Mouse (Mus musculus) cerebellum, postnatal 36 days (tissue): ENCODE measurements around the gene Dnmt1.
A peak's percentile ranks its signal among the peaks of the same experiment; 100 is the strongest.

ENCODE experiments used
- DNase-seq, 2 experiments: peaks; one replicate each; pipeline ENCODE4 v3.0.0; 2021 to 2022; ENCODE audit warnings: mixed read lengths in 2 of 2

Dnmt1 gene

DNA sequence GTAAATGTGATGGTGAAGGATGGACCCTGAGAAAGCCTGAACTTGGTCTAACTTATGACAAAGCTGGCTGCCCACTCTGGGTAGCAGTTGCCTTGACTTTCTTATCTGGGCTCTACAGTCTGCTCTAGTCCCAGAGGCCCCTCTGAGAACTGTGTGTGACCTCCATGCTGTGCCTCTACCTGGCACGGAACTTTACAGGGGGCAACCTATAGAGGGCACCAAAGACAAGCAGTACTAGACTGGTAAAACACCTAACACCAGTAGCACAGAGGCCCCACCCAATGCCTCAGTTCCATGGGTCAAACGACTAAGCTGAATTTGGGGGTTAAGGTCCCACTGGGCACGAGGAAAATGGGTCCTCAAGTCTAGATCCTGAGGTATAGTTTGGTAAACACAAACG, 43.5 kb downstream of the Dnmt1 start:
- DNase-seq: no peak

DNA sequence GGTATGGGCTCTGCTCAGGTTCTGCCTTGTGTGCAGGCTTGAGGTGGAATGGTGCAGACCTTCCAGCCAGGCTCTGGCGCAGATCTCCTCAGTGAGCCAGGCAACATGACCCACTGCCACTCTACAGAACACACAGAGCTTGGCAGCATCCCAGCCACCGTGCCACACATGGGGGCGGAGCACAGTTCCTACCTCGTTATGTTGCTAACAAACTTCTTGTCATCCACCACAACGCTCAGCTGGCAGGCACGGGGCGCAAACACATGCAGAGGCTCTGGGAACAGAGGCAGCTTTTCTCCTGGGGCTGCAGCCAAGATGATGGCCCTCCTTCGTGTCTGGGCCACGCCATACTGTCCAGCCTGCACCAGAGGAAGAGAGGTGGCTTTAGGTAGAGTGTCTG, 49.7 kb downstream of the Dnmt1 start:
- no peak for DNase-seq

GRCm38 (mm10) chr9:20902174-20902491, 57.6 kb downstream of the Dnmt1 start:
- no peak for DNase-seq

- peak in 1 of 2 experiments; percentile 26 for DNase-seq
These were observed 58.1 kb downstream of the Dnmt1 start for GRCm38 (mm10) chr9:20901466-20902173.

GRCm38 (mm10) chr9:20898511-20899073, 61.1 kb downstream of the Dnmt1 start, which contains the start of gene Eif3g:
Eif3g (minus strand) TSS chr9:20898623.
- peak; percentile 83 to 85 for DNase-seq

DNA sequence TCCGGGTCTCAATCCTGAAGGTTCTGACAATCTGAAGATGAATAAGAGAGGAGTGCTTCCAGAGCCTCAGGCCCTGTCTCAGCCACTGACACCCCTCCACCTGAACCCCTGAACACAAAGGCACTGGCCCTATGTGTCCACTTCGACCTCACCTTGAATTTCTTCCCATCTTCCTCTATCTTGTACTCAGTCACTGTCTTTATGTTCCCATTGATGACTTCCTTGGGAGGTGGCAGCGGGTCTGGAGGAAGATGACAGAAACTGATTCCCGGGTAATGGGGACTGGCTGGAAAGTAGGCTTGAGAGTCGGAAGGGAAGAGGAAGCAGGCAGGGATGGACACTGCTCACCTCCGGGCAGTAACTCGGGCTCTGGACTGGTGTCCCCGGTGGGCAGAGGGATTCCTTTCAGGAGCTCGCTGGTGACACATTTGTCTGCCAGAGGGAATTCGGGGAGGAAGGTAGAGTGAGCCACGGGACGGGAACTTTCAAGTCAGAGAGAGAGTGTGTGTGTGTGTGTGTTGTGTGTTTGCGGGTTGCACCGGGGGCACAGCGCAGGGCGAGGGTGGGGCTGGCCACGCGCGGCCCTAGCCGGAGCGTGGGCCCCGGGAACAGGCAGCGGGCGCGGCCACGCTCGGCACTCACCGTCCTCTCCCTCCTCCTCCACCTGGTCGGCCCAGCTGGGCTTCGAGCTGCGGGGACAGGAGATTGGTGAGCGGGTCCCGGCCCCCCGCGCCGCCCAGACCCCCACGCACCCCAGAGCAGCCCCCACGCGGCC, 61.8 kb downstream of the Dnmt1 start:
- no peak for DNase-seq

GRCm38 (mm10) chr9:20895382-20895781, 64.3 kb downstream of the Dnmt1 start:
- no peak for DNase-seq

GRCm38 (mm10) chr9:20894629-20895028, 65.1 kb downstream of the Dnmt1 start:
- no peak for DNase-seq

GRCm38 (mm10) chr9:20893590-20894343, 65.9 kb downstream of the Dnmt1 start:
- no peak for DNase-seq

DNA sequence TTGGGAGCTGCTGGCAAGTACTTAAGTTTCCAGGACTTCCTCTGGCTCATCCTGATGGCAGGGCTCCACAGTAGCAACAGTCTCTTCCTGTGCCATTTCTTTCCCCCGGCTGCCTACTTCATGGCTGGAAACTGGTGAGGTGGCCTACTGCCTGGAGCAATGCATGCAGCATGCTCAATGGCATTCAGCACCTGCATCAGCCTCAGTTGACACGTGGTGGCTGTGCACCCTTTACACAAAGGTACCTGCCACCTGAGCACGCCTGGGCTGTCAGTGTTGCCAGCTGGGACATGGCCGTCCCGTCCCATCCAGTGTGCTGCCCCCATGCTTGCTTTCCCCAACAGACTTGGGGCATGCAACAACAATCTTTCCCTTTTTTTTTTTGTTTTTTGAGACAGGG, 66.6 kb downstream of the Dnmt1 start:
- DNase-seq: no peak

DNA sequence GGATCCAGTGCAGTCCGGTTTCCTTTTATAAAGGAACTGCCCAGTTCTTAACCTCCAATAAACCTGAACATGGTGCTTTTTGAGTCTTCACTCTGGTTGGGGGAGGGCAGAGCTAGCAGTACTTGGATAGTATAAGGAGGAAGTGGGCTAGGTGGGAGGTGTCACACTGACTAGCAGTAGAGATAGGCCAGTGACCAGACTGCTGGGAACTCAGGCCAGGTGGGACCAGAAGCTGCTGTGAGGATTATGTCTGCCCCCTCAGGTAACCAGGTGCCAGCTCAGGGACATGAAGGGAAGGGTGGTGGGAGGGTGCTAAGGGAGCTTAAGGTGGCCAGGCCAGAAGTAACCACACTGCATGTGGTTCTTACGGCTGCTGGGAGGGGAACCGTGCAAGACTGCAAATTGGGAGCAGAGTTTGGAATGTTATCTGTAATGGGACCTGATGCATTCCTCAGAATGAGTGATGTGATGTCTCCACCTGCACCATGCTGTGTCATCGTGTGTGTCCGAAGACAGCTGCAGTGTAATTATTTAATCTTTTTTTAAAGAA, 67.5 kb downstream of the Dnmt1 start:
- no peak for DNase-seq

GRCm38 (mm10) chr9:20891339-20892103, 68.2 kb downstream of the Dnmt1 start:
- DNase-seq: no peak

GRCm38 (mm10) chr9:20890411-20890810, 69.3 kb downstream of the Dnmt1 start:
- DNase-seq: no peak

- DNase-seq: no peak
These were observed 70.2 kb downstream of the Dnmt1 start for GRCm38 (mm10) chr9:20889185-20890141.

DNA sequence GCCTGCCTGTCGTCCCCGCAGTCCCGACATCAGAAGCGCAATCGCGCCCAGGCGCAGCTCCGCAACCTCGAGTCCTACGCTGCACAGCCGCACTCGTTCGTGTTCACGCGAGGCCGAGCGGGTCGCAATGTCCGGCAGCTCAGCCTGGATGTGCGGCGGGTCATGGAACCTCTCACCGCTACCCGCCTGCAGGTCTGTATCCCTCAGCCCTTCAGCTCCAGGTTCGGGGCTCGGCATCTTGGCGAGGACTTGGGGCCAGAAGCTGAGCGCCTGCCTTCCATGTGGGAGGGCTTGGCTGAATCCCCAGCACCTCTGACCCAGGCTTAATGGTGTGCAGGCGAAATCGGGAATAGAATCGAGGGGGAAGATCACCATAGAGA, 71.3 kb downstream of the Dnmt1 start:
- no peak for DNase-seq

- DNase-seq: peak; percentile 95 to 96
These were observed 71.8 kb downstream of the Dnmt1 start, which contains the start of gene Ppan for GRCm38 (mm10) chr9:20887704-20888385. Ppan (plus strand) TSS chr9:20888175.

DNA sequence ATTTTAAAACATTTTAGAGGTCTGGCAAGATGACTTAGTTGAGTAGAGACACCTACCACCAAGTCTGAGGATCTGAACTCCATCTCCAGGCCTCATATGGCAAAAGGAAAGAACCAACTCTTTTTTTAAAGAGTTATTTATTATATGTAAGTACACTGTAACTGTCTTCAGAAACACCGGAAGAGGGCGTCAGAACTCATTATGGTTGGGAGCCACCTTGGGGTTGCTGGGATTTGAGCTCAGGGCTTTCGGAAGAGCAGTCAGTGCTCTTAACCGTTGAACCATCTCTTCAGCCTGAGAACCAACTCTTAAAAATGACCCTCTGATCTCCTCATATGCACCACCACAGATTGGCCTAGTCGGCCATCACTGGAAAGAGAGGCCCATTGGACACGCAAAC, 72.5 kb downstream of the Dnmt1 start:
- no peak for DNase-seq

- no peak for DNase-seq
These were observed 73.1 kb downstream of the Dnmt1 start for GRCm38 (mm10) chr9:20886563-20886962.

- no peak for DNase-seq
These were observed 80.4 kb downstream of the Dnmt1 start, which contains the start of gene Angptl6 for GRCm38 (mm10) chr9:20879097-20879792. Angptl6 (minus strand) TSS chr9:20879727.

DNA sequence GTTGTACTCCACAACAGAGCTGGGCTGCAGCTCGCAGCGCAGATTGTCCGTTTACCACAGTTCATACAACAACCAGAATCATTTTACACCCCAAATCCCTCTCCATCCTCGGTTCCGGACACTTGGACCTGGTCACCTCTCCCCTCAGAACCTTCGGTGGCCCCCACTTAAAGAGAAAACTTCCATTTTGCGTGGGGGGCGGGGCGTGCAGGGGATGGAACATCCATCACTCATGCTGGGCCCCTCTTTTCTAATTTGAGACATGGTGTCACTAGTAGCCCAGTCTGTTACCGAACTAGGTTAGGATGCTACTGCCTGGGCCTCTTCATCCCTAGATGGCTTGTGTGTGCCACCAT, 81.0 kb downstream of the Dnmt1 start:
- DNase-seq: peak in 1 of 2 experiments; percentile 41
